Mouse (Mus musculus) lung, adult 2 months (tissue): ENCODE results near the gene Hoxd9. TPM values are rescaled to one million over a fixed set of nuclear protein-coding genes. Genes with fewer than 3 reads are reported as not detected.

ENCODE experiments used
- DNase-seq: peaks from one replicate; pipeline ENCODE4 v3.0.0; 2022
- H3K4me1 ChIP-seq: fragments of 200-500 bp; 2 replicates; pipeline ENCODE4 v1.6.1; 2011; ENCODE audit warnings: low read length; ENCODE audit not compliant: control insufficient read depth, insufficient read depth
- H3K4me3 ChIP-seq: fragments of 200-500 bp; replicated peaks from 2 replicates; pipeline ENCODE3; 2011; ENCODE audit warnings: low read depth, mild to moderate bottlenecking, control low read depth, low read length; ENCODE audit errors: extremely low read depth
- CTCF ChIP-seq: fragments of 200-500 bp; IDR thresholded peaks from 2 replicates; pipeline ENCODE4 v1.5.1; 2011; ENCODE audit warnings: mild to moderate bottlenecking, low read length, control low read depth; ENCODE audit not compliant: insufficient read depth
- POLR2A ChIP-seq: fragments of 200-500 bp; IDR thresholded peaks from 2 replicates; pipeline ENCODE4 v1.6.1; 2011; ENCODE audit warnings: low read depth, mild to moderate bottlenecking, control low read depth, low read length, borderline replicate concordance; ENCODE audit errors: extremely low read depth
- WGBS: fragments of 180-500 bp; shearing (Covaris S2); methylation state at CpG from one replicate; pipeline ENCODE4 v1.1.7; 2018; 5-methylcytosine and 5-hydroxymethylcytosine counted together
- polyA plus RNA-seq: library from polyadenylated mRNA; depleted of rRNA; stranded (reverse); fragments of >200 nt; gene quantifications from 2 replicates; pipeline ENCODE4 v1.2.3, GENCODE M21; 2012

The Hoxd9 gene
- polyA plus RNA-seq, 1 experiment: 0.75 TPM

DNA sequence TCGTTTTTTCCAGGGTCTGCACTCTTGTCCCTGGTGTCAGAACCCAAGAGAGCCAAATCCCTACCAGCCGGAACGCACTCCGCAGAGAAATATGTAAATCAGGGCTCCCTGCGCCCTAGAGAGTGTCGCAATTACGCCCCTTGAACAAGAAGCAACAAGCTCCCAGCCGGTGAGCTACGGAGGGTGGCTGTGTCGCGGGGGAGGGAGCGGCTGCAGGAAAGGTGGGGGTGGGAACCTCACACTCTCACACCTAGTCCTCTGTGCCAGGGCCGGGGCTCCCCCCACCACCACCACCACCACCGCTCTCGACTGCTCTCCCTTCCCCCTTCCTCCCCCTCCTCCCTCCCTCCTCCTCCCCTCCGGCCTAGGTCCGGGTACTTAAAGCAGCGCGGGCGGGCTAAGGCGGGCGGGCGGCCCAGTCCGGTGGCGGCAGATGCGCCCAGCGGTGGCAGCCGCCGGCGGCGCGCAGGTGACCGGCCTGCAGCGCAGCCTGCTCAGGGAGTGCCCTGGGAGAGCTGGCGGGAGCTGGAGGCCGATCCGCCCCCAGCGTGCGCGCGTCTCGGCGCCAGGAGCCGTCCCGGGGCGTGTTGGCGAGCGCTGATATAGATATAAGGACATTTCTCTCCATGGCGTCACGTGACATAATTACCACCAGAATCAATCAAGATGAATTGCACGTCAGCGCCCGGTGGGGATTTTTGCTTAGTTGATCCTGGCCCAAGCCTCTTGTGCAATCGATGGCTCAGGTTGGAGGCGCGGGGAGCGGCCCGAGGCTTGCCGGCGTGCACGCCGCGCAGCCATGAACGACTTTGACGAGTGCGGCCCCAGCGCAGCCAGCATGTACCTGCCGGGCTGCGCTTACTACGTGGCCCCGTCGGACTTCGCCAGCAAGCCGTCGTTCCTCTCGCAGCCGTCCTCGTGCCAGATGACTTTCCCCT lies 15.7 kb upstream of the Hoxd9 start:
- 1% methylated on average over 78 of the region's 78 CpGs for WGBS
- DNase-seq: no peak
- Histone ChIP-seq H3K4me3 (no peak overlapping the region), H3K4me1 (no peaks in the 10 kb centered on the region)
- TF ChIP-seq CTCF (no peak), POLR2A (no peak)

DNA sequence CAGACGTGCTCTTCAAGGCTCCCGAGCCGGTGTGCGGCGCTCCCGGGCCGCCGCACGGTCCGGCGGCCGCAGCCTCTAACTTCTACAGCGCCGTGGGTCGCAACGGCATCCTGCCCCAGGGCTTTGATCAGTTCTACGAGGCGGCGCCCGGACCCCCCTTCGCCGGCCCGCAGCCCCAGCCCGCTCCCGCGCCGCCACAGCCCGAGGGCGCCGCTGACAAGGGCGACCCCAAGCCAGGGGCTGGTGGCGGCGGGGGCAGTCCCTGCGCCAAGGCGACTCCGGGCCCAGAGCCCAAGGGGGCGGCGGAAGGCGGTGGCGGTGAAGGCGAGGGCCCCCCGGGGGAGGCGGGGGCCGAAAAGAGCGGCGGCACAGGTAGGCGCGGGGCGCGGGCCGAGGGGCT lies 14.7 kb upstream of the Hoxd9 start:
- H3K4me3 ChIP-seq: no peak overlapping the region
- 4% methylated on average over 50 of the region's 51 CpGs for WGBS
- no peak for DNase-seq
- TF ChIP-seq CTCF: no peak
- no peaks in the 10 kb centered on the region for H3K4me1 ChIP-seq

DNA sequence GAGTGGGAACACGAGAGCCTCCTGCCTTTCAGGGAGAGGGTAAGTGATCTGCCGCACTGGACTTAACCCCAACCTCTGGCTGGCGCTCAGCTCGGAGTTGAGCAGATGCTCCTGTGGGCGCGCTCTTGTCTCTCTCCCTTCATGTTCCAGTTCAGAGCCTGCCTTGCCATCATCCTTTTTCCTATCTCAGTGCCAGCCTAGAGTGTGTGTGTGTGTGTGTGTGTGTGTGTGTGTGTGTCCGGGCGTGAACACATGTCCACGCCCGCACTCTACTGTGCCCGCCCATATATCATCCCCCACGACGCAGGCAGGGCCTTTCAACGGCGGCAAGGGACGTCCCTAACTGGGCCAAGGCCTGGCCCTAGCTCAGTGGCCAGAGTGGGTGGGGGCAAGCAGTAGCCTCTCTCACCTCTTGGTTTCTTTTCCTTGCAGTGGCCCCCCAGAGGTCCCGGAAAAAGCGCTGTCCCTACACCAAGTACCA lies 14.0 kb upstream of the Hoxd9 start:
- H3K4me3 ChIP-seq: no peak overlapping the region
- 3% methylated on average over 18 of the region's 18 CpGs for WGBS
- TF ChIP-seq CTCF: no peak
- TF ChIP-seq POLR2A: no peak
- H3K4me1 ChIP-seq: no peaks in the 10 kb centered on the region
- no peak for DNase-seq

DNA sequence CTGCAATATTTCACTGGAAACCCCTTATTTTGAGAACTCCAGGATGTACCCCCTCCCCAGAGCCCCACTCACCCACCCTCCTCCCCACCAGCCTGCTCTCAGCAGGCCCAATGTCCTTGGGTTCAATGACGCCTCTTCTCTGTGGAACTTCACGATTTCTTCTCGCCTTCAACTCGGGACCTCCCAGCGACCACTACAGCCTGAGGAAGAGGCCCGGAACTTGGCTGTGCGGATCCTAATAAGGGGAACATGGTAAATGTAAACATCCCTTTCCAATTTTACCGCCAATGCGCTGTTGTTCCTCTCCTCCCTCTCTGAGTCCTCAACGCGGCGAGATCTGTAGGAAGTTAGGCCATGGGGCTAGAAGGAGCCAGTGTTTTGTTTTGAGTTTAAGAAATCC lies 13.4 kb upstream of the Hoxd9 start:
- DNase-seq: no peak
- WGBS: 5% methylated on average over 12 of the region's 12 CpGs
- Histone ChIP-seq H3K4me3 (no peak overlapping the region), H3K4me1 (no peaks in the 10 kb centered on the region)
- TF ChIP-seq POLR2A: no peak
- TF ChIP-seq CTCF: no peak

DNA sequence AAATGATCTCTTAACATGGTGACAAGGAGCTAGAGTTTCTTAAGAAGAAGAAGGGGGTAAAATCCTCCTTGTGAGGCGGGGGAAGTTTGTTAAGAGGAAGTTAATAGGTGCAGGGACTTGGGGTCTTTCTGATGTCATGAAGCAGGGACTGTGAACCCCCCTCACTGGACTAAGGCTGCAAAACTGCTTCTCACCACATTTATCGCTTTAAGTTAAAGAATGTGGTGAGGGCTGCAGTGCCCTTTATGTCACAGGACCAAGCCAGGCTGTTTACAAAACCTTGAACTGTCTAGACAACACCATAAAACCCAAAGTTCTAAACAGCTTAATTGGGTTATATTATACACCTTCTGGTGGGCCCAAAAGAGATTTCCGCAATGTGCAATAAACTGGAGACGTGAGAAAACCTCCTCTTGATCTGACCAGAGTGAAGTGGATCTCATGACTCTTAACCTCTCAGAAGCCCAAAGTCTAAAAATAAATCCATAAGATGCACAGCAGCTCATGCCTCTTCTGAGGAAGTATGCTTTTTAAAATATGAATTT lies 12.4 kb upstream of the Hoxd9 start:
- no peak for TF ChIP-seq POLR2A
- TF ChIP-seq CTCF: no peak
- no peak for DNase-seq
- Histone ChIP-seq H3K4me1 (no peaks in the 10 kb centered on the region), H3K4me3 (no peak overlapping the region)
- 28% methylated on average over 4 of the region's 4 CpGs for WGBS

DNA sequence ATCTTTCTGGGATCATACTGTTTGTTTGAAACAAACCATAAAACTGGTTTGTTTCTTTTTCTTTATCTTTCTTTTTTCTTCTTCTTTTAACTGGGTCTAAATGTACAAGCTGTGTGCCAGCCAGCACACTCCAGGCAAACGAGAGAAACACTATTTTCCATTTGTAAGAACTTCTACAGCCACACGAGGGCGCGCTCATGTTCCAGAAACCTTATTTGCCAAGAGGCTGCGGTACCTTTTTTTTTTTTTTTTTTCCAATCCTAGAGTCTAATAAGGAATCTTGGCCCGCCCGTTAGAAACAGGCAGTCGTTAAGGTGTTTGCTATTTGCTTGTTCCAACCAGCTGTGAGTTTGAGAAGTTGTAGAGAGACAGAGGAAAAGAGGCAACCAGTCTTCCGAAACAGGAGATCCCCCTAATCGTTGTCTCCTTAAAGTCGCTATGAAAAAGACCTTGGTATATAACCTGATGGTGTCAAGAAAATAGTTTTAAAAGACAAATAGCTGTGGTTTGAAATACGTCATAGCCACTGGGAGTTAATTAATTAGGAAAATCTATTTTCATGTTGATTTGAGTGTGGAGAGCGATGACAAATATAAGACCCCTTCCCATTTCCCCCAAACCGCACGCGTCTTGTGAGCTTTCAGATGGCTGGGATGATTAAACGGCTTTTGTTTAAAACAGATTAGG lies 11.1 kb upstream of the Hoxd9 start:
- H3K4me1 ChIP-seq: no peaks in the 10 kb centered on the region
- no peak overlapping the region for H3K4me3 ChIP-seq
- 10% methylated on average over 17 of the region's 17 CpGs for WGBS
- TF ChIP-seq POLR2A (no peak), CTCF (peak; percentile 31; the same call in 1 of the 2 replicates)
- DNase-seq: no peak

DNA sequence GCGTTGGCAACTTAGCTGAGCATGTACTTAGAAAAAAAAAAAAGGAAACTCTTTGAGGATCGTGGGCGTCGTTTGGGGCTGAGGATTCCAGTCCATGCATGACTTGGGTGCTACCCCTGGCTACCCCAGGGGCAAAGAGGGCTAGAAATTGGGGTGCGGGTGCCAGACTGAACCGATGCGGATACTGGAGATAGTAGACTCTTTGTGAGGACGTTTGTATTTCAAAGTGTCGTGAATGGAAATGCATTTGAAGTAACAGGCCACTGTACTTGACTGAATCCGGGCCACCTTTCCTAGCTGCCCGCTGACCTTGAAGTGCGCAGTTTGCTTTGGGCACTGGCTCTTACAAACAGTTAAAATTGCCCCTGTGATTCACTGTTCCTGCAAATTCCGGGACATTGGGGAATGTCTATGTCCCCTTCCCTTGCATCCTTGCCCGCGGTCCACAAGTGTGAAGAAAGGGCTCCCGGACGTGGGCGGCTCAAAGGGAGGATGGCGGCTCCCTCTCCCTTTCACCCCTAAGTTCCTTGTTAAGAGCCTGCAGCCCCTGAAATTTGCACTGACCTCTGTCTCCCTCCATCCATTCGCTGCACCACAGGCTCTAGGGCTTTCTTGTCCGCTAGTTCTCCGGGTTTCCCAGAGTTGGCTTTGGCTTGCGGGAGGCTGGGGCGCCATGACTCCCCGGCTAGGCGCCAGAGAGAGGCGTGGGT lies 10.4 kb upstream of the Hoxd9 start:
- no peak for TF ChIP-seq POLR2A
- Histone ChIP-seq H3K4me1 (no peaks in the 10 kb centered on the region), H3K4me3 (no peak overlapping the region)
- no peak for DNase-seq
- 2% methylated on average over 27 of the region's 27 CpGs for WGBS

DNA sequence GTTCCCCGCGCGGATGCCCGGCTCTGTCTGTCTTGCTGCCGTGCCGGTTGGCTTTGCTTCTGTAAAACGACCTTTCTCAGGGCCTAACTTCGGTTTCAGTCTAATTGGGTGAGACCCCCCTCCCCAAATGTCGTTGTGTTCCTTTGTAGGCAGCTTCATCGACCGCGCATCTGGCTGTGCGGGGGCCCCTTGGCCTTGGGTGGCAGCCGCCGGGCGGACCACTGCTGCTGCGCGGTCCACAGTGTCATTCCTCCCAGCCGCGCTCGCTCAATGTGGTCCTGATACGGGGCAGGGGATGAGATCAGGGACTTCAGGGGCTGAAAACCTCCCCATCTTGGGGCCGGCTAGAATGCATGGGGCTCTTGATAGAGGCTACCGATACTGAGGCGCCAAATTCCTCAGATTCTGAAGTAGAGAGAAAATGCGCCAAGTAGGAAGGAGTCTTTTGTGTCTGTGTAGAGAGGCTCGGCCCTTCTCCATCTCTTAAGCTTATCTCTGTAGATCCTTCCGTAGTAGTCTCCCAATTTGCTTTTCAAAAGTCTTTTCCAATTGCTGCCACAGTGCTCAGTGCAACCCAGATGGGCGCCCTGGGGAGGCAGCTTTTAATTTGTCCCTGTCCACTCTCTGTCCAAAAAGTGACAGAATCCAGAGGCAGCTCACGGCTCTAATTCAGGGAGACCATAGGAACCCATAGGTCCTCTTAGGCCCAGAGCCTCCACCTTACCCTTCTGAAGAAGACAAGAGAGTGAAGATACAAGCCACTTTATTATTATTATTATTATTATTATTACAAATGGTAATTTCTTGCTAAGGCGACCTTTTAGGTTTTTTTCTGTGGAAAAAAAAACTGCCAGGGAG lies 9.6 kb upstream of the Hoxd9 start:
- H3K4me3 ChIP-seq: no peak overlapping the region
- 6% methylated on average over 31 of the region's 31 CpGs for WGBS
- H3K4me1 ChIP-seq: no peaks in the 10 kb centered on the region
- no peak for TF ChIP-seq CTCF
- TF ChIP-seq POLR2A: no peak
- DNase-seq: no peak

DNA sequence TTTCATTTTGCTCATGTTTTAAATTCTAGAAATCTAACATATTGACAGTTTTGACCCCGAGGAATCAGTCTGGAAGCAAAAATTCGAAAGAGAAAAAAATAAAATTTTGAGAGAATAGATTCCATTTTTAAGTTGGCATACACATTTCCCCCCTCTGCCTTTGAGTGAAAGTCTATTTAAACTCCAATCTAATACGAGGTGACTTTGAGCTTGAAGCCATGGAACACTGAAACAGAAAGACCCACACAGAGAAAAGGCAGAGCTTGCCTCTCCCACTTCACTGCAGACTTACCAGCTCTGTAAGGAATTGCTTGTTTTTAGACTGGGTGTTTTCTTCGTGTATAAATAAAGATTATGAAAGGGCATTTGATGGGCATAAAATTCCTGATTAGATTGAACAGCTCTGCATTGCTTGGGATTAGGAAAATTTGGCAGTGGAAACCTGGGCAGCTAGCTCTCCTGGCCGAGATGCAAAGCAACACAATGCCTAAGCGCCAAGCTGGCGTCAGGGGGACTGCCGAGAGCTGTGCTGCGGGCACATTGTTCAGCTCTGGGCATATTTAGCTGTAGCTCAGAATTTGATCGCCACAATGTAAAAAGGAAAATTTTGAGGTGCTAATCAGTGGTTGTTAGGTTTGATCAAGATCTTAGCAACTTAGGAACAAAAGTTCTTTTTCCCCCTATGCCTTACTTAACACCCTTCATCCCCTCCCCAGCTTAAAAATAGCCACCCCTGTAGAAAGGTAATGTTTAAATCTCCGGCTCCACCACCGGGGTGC lies 8.5 kb upstream of the Hoxd9 start:
- H3K4me3 ChIP-seq: no peak overlapping the region
- H3K4me1 ChIP-seq: no peaks in the 10 kb centered on the region
- DNase-seq: no peak
- WGBS: 8% methylated on average over 12 of the region's 12 CpGs
- no peak for TF ChIP-seq POLR2A
- no peak for TF ChIP-seq CTCF
